Mouse (Mus musculus): ENCODE measurements around the gene Celsr2. TPM values are rescaled to one million over a fixed set of nuclear protein-coding genes. Genes with fewer than 3 reads are reported as not detected.

Celsr2 gene
- polyA plus RNA-seq, 1 experiment from 2014 or later: 53.7 TPM

DNA sequence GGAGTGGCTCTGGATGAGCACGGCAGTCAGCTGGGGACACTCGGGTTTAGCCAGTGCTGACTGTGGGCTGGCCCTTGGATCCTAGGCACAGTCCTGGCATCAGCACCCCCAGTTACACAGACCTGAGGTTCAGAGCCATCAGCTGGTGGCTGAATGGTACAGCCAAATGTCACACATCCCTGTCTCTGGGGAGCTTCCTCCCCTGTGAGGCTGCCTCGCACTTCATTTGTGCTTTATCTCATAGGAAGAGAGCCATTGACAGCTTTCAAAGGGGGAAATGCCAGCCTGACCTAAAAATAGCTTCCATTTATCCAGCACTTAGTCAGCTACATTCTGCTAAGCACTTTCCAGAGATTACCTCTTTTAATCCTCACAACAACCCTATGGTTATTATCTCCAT lies 51.7 kb downstream of the Celsr2 start:
- 83% methylated on average over 3 of the region's 3 CpGs for WGBS
- Histone ChIP-seq H3K4me1 (peaks cover 39% of the 10 kb centered on the region), H3K27me3 (ENCODE audit: low read depth, poor library complexity, severe bottlenecking) (no peaks in the 10 kb centered on the region), H3K36me3 (peaks cover 7% of the 10 kb centered on the region; the same call in 1 of the 2 replicates), H3K9me3 (replicated peaks) (no peaks in the 10 kb centered on the region), H3K27ac (replicated peaks) (no peak overlapping the region), H3K4me3 (no peak overlapping the region)
- no peak for DNase-seq (ENCODE audit: low spot score)

GRCm38 (mm10) chr3:108360894-108361293 lies 54.5 kb downstream of the Celsr2 start:
- Histone ChIP-seq H3K9me3 (replicated peaks) (no peaks in the 10 kb centered on the region), H3K27me3 (ENCODE audit: low read depth, poor library complexity, severe bottlenecking) (no peaks in the 10 kb centered on the region), H3K4me3 (no peak overlapping the region), H3K27ac (replicated peaks) (peak overlapping the region; percentile 84), H3K4me1 (peaks cover 39% of the 10 kb centered on the region), H3K36me3 (peaks cover 33% of the 10 kb centered on the region)
- DNase-seq (ENCODE audit: low spot score): peak; percentile 75
- 11% methylated on average over 7 of the region's 7 CpGs for WGBS

- Histone ChIP-seq H3K36me3 (peaks cover 58% of the 10 kb centered on the region), H3K4me1 (peaks cover 26% of the 10 kb centered on the region), H3K9me3 (replicated peaks) (no peaks in the 10 kb centered on the region), H3K4me3 (no peak overlapping the region), H3K27ac (replicated peaks) (no peak overlapping the region), H3K27me3 (ENCODE audit: low read depth, poor library complexity, severe bottlenecking) (no peaks in the 10 kb centered on the region)
- WGBS: 88% methylated on average over 6 of the region's 6 CpGs
- DNase-seq (ENCODE audit: low spot score): no peak
Observed at GRCm38 (mm10) chr3:108358445-108358844, 56.9 kb downstream of the Celsr2 start.

GRCm38 (mm10) chr3:108357051-108357450 lies 58.3 kb downstream of the Celsr2 start:
- no peak for DNase-seq (ENCODE audit: low spot score)
- H3K27me3 ChIP-seq (ENCODE audit: low read depth, poor library complexity, severe bottlenecking): no peaks in the 10 kb centered on the region
- H3K4me3 ChIP-seq: no peak overlapping the region
- 91% methylated on average over 10 of the region's 10 CpGs for WGBS
- H3K9me3 ChIP-seq (replicated peaks): no peaks in the 10 kb centered on the region
- H3K27ac ChIP-seq (replicated peaks): no peak overlapping the region
- H3K4me1 ChIP-seq: peaks cover 25% of the 10 kb centered on the region
- H3K36me3 ChIP-seq: peaks cover 72% of the 10 kb centered on the region

DNA sequence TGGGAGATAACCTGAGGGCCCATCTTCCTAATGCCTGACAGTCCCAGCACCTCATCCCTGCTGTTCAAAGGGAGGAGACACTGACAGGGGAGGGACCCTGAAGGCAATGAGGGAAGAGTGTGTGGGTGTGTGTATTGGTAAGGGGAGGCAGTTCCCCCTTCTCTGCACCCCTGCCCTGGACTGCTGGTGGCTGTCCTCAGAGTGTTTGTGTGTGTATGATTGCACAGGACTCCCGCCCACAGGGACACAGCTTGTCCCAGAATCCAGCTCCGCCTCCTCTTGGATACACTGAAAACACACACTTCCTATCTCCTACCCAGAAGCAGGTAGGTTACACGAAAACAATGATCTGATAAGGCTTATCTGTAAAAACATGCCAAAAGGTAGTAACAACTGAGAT lies 60.1 kb downstream of the Celsr2 start:
- Histone ChIP-seq H3K9me3 (replicated peaks) (no peaks in the 10 kb centered on the region), H3K27ac (replicated peaks) (no peak overlapping the region), H3K4me1 (peaks cover 7% of the 10 kb centered on the region), H3K36me3 (peaks cover 90% of the 10 kb centered on the region), H3K4me3 (no peak overlapping the region), H3K27me3 (ENCODE audit: low read depth, poor library complexity, severe bottlenecking) (no peaks in the 10 kb centered on the region)
- no peak for DNase-seq (ENCODE audit: low spot score)
- WGBS: 86% methylated on average over 3 of the region's 3 CpGs

DNA sequence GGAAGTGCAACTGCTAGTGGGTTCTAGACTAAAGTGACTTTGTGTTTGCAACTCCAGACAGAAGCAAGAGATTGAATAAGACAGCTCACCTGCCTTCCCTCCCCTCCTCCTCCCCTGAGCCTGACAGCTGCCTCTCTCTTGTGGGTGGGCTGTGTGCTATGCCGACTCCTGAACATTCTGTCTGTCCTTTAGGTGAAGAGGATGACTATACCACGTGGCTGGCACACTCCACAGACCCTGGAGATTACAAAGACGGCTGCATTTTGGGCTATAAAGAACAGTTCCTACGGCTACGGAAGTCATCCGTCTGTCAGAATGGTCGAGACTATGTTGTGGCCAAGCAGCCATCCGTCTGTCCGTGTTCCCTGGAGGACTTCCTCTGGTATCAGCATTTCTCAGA lies 67.0 kb downstream of the Celsr2 start:
- no peak for DNase-seq (ENCODE audit: low spot score)
- Histone ChIP-seq H3K36me3 (peaks cover 99% of the 10 kb centered on the region), H3K4me1 (no peaks in the 10 kb centered on the region), H3K27ac (replicated peaks) (no peak overlapping the region), H3K27me3 (ENCODE audit: low read depth, poor library complexity, severe bottlenecking) (no peaks in the 10 kb centered on the region), H3K9me3 (replicated peaks) (no peaks in the 10 kb centered on the region), H3K4me3 (no peak overlapping the region)
- 94% methylated on average over 9 of the region's 9 CpGs for WGBS

DNA sequence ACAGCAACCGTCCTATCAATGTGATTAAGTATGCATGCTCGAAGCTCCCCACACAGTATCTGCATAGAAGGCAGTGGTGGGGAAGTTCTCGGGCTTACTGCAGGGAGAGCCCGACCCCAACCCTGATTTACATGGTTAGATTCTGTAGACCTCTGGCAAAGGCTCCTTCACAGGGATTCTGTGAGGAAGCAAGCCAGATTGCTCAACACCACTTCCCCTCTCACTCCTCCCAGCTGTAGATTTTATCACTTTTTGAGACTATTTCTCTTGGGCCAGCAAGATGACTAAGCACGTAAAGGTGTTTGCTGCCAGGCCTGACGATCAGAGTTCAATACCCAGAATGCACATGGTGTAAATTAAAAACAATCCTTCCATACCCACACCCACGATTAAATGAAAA lies 69.5 kb downstream of the Celsr2 start:
- Histone ChIP-seq H3K9me3 (replicated peaks) (no peaks in the 10 kb centered on the region), H3K27ac (replicated peaks) (no peak overlapping the region), H3K36me3 (peaks cover 99% of the 10 kb centered on the region), H3K4me3 (no peak overlapping the region), H3K4me1 (no peaks in the 10 kb centered on the region), H3K27me3 (ENCODE audit: low read depth, poor library complexity, severe bottlenecking) (no peaks in the 10 kb centered on the region)
- WGBS: 89% methylated on average over 7 of the region's 7 CpGs
- no peak for DNase-seq (ENCODE audit: low spot score)

GRCm38 (mm10) chr3:108342185-108342584 lies 73.2 kb downstream of the Celsr2 start:
- WGBS: 90% methylated on average over 7 of the region's 7 CpGs
- Histone ChIP-seq H3K9me3 (replicated peaks) (no peaks in the 10 kb centered on the region), H3K36me3 (peaks cover 98% of the 10 kb centered on the region)

GRCm38 (mm10) chr3:108341040-108341439 lies 74.3 kb downstream of the Celsr2 start:
- Histone ChIP-seq H3K9me3 (replicated peaks) (no peaks in the 10 kb centered on the region), H3K27ac (replicated peaks) (no peak overlapping the region), H3K4me1 (no peaks in the 10 kb centered on the region), H3K27me3 (ENCODE audit: low read depth, poor library complexity, severe bottlenecking) (no peaks in the 10 kb centered on the region), H3K4me3 (no peak overlapping the region), H3K36me3 (peaks cover 98% of the 10 kb centered on the region)
- 83% methylated on average over 2 of the region's 2 CpGs for WGBS
- no peak for DNase-seq (ENCODE audit: low spot score)

More at GRCm38 (mm10) chr3:108342185-108342584, 73.2 kb downstream of the Celsr2 start:
- DNase-seq (ENCODE audit: low spot score): no peak
- Histone ChIP-seq H3K4me1 (no peaks in the 10 kb centered on the region), H3K27ac (replicated peaks) (no peak overlapping the region), H3K4me3 (no peak overlapping the region), H3K27me3 (ENCODE audit: low read depth, poor library complexity, severe bottlenecking) (no peaks in the 10 kb centered on the region)

Other genes with a start within 250 kb of the Celsr2 start
- 4.1 and 4.5 TPM in 2 replicates for gene Amigo1, start 229.2 kb downstream of the Celsr2 start, polyA plus RNA-seq (2016; fragmentation: Nextera tagmentation; extraction: Ambion mirVana)
- gene Cyb561d1, start 214.3 kb downstream of the Celsr2 start, polyA plus RNA-seq (2016; fragmentation: Nextera tagmentation; extraction: Ambion mirVana): 4.9 and 5.0 TPM in 2 replicates
- 18.1 and 23.5 TPM in 2 replicates for gene Atxn7l2, start 204.6 kb downstream of the Celsr2 start, polyA plus RNA-seq (2016; fragmentation: Nextera tagmentation; extraction: Ambion mirVana)
- 0.42 and 0.88 TPM in 2 replicates for gene Sypl2, start 188.9 kb downstream of the Celsr2 start, polyA plus RNA-seq (2016; fragmentation: Nextera tagmentation; extraction: Ambion mirVana)
- gene Psma5, start 158.6 kb downstream of the Celsr2 start, polyA plus RNA-seq (2016; fragmentation: Nextera tagmentation; extraction: Ambion mirVana): 299 and 349 TPM in 2 replicates
- gene Sort1, start 131.5 kb downstream of the Celsr2 start, polyA plus RNA-seq (2016; fragmentation: Nextera tagmentation; extraction: Ambion mirVana): 10.8 and 15.6 TPM in 2 replicates
- gene Mybphl, start 50.6 kb downstream of the Celsr2 start, polyA plus RNA-seq (2016; fragmentation: Nextera tagmentation; extraction: Ambion mirVana): 0.09 TPM in 1 of 2 replicates, not detected in the other
- 93.3 and 105 TPM in 2 replicates for gene Psrc1, start 31.7 kb downstream of the Celsr2 start, polyA plus RNA-seq (2016; fragmentation: Nextera tagmentation; extraction: Ambion mirVana)
- gene Sars, start 29.7 kb upstream of the Celsr2 start, polyA plus RNA-seq (2016; fragmentation: Nextera tagmentation; extraction: Ambion mirVana): 179 and 187 TPM in 2 replicates
- gene 1700013F07Rik, start 118.6 kb upstream of the Celsr2 start, polyA plus RNA-seq (2016; fragmentation: Nextera tagmentation; extraction: Ambion mirVana): 0.49 and 0.63 TPM in 2 replicates
- gene 5330417C22Rik, start 121.0 kb upstream of the Celsr2 start, polyA plus RNA-seq (2016; fragmentation: Nextera tagmentation; extraction: Ambion mirVana): 2.6 and 3.2 TPM in 2 replicates
- 38.6 and 50.8 TPM in 2 replicates for gene Tmem167b, start 146.9 kb upstream of the Celsr2 start, polyA plus RNA-seq (2016; fragmentation: Nextera tagmentation; extraction: Ambion mirVana)
- gene Taf13, start 156.1 kb upstream of the Celsr2 start, polyA plus RNA-seq (2016; fragmentation: Nextera tagmentation; extraction: Ambion mirVana): 72.9 and 78.3 TPM in 2 replicates
- gene Wdr47, start 175.7 kb upstream of the Celsr2 start, polyA plus RNA-seq (2016; fragmentation: Nextera tagmentation; extraction: Ambion mirVana): 23.6 and 36.5 TPM in 2 replicates
- gene Clcc1, start 238.4 kb upstream of the Celsr2 start, polyA plus RNA-seq (2016; fragmentation: Nextera tagmentation; extraction: Ambion mirVana): 77.5 and 78.8 TPM in 2 replicates